Mouse (Mus musculus) adrenal gland, adult 2 months (tissue): ENCODE measurements around the gene Stub1. TPM values are rescaled to one million over a fixed set of nuclear protein-coding genes. Genes with fewer than 3 reads are reported as not detected.
"Not testable (repeated sequence)": the region's sequence is repeated elsewhere in the genome, so short reads cannot be mapped to it uniquely, and the experiment has no call there.

Experiments used
- DNase-seq: peaks from one replicate; pipeline ENCODE4 v3.0.0; 2021
- polyA plus RNA-seq: library from polyadenylated mRNA; depleted of rRNA; stranded (reverse); fragments of >200 nt; gene quantifications from 2 replicates; pipeline ENCODE4 v1.2.3, GENCODE M21; 2012
- total RNA-seq, 2 experiments: library from RNA; stranded (reverse); gene quantifications; 2 replicates each; pipeline ENCODE4 v1.2.3; 2021

Stub1 gene
- total and polyA plus RNA-seq, 3 experiments: 149 to 236 (median 184) TPM

DNA sequence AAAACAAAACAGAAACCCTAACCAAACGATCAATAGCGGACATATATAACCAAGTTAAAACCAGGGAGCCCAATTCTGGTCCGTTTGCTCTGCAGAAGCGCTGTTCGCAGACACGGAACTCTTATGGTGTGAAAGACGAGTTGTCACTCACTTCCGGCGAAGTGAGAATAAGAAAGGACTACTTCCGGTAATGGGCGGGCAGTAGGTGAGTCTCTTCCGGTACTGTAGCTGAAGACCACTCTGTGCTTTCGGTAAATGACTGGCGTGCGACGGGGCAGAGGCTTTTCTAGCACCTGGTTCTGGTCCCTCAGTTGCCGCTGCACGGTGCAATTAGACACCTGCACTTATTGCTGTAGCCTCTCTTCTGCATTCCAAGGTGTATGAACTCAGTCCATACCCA lies 9.8 kb downstream of the Stub1 start, which contains the start of gene Wdr24:
Gene Wdr24, plus strand, starts transcription at position 176 of the 400 bp plus-strand sequence.
- peak; percentile 81 for DNase-seq

DNA sequence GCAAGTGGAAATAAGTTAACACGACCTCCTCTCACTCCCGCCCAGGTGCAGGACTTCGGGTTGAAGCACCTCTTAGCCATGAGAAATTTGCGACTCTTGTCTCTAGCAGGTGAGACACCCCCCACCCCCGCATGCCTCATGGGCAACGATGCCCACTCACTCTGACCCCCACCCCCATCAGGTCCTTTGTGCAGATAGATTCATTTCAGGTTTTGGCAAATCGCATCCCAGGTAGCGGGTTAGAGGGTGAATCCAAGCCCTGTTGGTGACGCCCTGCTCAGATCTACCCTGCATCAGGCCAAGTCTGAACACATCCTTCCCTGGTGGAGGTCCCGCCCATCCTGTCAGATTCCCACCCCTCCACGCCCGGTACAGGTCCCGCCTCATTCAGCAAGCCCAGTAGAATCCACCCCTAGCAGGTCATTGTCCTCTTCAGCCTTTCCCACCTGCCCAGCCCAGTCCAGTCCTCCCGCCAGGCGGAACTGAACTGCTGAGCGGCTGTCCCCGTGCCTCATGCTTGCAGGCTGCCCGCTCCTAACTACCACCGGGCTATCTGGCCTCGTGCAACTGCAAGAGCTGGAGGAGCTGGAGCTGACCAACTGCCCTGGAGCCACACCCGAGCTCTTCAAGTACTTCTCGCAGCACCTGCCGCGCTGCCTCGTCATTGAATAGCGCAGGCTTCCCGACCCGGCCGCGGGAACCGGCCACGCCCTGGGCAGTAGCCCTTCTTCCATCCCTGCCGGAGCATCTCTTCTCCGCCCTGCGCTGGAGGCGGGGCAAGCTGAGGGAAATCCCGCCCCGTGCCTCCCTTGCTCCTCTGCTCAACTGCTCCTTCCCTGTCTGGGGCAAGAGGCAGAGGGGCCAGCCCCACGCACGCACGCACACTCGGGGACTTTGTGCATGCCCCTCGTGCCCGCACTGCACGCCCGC lies 14.1 kb downstream of the Stub1 start:
- peak; percentile 43 for DNase-seq

DNA sequence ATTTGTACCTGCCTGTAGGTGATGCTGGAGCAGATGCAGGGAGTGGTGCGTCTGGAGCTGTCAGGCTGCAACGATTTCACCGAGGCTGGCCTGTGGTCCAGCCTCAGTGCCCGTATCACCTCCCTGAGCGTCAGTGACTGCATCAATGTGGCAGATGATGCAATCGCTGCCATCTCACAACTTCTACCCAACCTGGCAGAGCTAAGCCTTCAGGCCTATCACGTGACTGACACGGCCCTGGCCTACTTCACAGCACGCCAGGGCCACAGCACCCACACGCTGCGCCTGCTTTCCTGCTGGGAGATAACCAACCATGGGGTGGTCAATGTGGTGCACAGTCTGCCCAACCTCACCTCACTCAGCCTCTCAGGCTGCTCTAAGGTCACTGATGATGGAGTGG lies 15.5 kb downstream of the Stub1 start:
- peak; percentile 75 for DNase-seq

DNA sequence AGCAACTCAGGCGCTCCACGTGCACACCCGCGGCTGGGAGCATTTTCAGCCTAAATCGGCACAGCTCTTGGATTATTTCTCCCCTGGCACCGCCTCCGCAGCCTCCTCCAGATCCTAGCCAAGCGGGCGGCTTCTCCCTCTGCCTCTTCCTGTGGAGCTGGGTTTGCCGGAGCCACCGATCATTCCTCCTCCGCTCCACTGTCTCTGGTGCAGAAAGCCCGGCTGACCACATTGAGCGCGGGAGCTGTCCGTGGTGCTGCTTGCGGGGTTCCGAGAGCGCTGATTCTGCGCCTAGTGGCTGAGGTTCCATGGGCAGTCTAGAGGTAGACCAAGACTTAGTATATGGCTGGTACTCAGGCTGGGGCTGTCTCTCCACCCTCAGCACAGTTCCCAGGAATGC lies 19.7 kb downstream of the Stub1 start:
- peak; percentile 90 for DNase-seq

- DNase-seq: no peak
Observed at GRCm38 (mm10) chr17:25810890-25811289, 22.3 kb downstream of the Stub1 start.

- DNase-seq: no peak
Observed at GRCm38 (mm10) chr17:25809606-25810340, 23.4 kb downstream of the Stub1 start.

GRCm38 (mm10) chr17:25808789-25809605 lies 24.2 kb downstream of the Stub1 start, which contains the start of gene Fbxl16:
Gene Fbxl16 (plus strand): TSS chr17:25809085.
- peak; percentile 95 for DNase-seq

DNA sequence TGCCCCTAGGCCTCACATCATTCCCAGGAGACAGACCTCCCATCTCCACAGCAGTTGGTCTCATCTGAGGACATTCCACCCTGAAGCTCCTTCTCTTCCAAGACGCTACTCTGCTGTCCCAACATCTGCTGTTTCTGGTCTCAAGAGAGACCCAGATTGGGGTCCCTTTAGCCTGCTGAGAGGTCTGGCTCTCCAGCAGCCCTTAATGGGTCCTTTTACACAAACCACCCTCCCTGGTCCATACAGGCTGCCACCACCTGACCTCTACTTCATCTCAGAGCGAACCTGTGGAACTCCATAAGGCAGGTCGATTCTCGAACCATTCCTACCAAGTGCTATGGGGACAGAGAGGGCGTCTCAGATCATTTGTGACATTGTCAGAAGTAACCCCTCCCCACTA lies 25.2 kb downstream of the Stub1 start:
- DNase-seq: no peak

GRCm38 (mm10) chr17:25807452-25807851 lies 25.8 kb downstream of the Stub1 start:
- not testable (repeated sequence) for DNase-seq

GRCm38 (mm10) chr17:25806507-25806906 lies 26.7 kb downstream of the Stub1 start:
- DNase-seq: peak; percentile 81

- DNase-seq: peak; percentile 91
Observed at GRCm38 (mm10) chr17:25802825-25803517, 30.2 kb downstream of the Stub1 start.

DNA sequence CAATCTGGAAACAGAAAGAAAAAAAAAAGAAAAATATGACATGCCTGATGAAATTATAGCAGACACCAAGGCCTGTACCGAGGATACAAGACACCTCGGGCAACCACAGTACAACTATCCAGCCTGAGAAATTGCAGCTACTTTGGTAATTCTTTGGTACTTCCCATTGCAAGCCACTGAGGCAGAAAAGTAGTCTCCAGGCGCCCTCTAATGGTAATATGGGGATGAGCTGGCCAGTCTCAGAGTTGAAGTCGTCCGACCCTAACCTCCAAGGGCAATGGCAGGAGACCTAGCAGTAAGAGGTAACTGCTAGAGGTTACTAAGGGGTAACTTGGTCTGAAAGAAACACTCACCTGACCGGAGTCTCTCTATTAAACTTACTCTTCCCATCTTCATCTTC lies 32.2 kb downstream of the Stub1 start:
- peak; percentile 68 for DNase-seq

GRCm38 (mm10) chr17:25796951-25797369 lies 36.2 kb downstream of the Stub1 start, which contains the start of gene Metrn:
Gene Metrn (minus strand): TSS chr17:25797136.
- peak; percentile 95 for DNase-seq

DNA sequence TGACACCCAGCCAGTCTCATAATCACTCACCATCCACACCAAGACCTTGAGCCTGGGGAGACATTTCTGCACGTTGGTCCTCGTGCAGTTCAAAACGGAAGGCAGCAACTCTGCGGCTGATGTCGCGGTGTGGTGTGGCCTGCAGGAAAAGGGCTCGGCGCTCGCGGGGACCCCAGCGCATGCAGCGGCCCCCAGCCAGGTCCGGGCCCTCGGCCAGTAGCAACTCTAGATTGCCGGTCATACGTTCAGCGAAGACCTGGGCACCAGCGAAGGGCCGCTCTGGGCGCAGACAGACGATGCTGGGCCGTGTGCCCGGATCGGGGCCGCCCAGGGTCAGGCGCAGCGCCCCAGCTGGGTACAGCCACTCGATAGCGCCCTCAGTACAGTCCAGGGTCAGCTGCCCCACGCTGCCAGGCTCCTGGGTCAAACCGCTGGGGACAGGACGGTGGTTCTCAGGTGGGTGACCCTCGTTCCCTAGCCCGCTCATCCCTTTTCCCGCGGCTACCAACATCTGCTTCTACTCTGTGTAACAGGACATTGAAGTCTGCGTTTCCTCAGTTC lies 36.9 kb downstream of the Stub1 start:
- peak; percentile 69 for DNase-seq

DNA sequence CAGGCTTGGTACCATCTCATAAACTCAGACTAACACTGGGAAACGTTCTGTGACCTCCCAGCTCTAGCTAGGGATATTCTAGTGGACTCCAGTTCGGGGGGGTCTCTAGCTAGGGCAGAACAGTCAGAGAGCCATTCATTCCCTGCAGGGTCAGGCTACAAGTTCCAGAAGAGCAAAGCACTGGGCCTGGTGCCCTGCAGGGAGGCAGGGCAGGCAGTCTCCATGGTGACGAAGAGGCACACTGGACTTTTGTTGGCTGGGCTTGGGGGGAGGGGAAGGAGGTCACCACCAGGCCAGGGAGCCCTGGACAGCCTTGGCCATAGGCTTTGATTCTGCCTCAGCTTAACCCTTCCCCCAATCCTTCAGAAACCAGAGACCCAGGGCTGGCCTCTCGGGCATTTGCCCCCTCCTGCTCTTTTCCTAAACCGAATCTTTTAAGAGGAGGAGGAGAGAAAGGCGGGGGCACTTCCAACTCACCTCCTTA lies 37.6 kb downstream of the Stub1 start, which contains the start of gene AC134908.4:
Gene AC134908.4, minus strand, starts transcription at position 51 of the 484 bp plus-strand sequence.
- peak; percentile 49 for DNase-seq

DNA sequence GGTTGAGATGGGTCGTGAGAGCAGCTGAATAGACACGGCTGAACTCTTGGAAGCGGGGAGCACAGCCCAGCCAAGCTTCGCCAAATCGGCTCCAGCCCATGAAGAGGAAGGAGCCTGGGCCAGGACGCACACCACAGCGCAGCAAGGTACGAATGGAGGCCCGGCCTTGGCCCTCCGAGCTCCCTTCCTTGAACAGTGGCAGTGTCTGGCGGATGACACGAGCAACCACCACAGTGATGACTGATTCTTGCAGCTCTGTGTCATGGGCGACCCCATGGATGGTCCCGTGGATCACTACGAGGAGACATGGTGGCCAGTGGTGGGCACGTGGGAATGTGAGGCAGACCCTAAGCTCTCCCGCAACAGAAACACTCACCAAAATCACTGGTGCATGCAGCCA lies 38.2 kb downstream of the Stub1 start:
- DNase-seq: no peak

- no peak for DNase-seq
Observed at GRCm38 (mm10) chr17:25794197-25794596, 39.0 kb downstream of the Stub1 start.

- peak; percentile 84 for DNase-seq
Observed at GRCm38 (mm10) chr17:25792615-25793014, 40.6 kb downstream of the Stub1 start, which contains the start of gene Fam173a. Gene Fam173a (minus strand): TSS chr17:25792901.

DNA sequence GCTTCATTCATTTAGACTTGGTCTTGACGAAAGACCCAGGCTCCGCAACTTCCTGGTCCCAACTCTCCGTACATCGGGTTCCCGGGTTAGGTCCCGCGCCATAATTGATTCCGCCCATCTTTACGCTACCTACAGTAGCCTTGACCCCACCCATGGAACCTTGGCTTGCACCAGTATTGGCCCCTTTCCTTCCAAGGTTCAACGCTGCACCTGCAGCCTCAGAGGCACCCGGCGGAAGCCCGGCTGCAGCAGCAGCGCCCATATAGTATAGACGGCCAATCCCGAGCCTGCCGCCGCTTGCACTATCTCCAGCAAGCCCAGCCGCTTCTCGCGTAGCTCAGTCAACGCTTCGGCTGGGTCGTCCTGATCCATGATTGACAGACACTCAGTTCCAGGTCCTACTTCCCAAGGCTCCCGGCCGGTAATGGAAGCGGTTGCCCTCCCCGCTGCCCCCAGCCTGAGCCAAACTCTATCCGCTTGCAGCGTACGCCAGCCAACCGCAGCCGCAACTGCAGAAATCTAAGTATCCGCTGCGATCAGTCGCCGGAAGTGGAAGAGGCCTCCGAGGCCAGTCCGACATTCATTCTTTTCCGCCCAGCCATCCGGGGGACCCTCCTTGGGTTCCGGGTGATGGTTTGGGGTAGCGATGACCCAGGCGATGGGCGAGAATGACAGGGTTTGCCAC lies 41.2 kb downstream of the Stub1 start:
- peak; percentile 90 for DNase-seq

- no peak for DNase-seq
Observed at GRCm38 (mm10) chr17:25791320-25791842, 41.8 kb downstream of the Stub1 start.
